Mouse (Mus musculus): ENCODE results near the gene Lsm3. TPM values are rescaled to one million over a fixed set of nuclear protein-coding genes. Genes with fewer than 3 reads are reported as not detected.
A peak's percentile ranks its signal among the peaks of the same experiment; 100 is the strongest.
"Not testable (repeated sequence)": the region's sequence is repeated elsewhere in the genome, so short reads cannot be mapped to it uniquely, and the experiment has no call there.

The Lsm3 gene
- 10 to 100 TPM; 35.6 to 45.9 TPM for total RNA-seq (2021)

- intact Hi-C loops (cut with DNase I), result loop anchor here (1.0 to 5.0 kb wide), 4 partner anchors 42 to 577 kb away; partner anchors contain the start of genes Chchd4, Nr2c2 and Tmem43
Observed at GRCm38 (mm10) chr6:91515545-91516449, at the start of gene Lsm3, which contains the start of gene Xpc. Lsm3 (plus strand) TSS chr6:91515928. Xpc (minus strand) TSS chr6:91515888.

DNA sequence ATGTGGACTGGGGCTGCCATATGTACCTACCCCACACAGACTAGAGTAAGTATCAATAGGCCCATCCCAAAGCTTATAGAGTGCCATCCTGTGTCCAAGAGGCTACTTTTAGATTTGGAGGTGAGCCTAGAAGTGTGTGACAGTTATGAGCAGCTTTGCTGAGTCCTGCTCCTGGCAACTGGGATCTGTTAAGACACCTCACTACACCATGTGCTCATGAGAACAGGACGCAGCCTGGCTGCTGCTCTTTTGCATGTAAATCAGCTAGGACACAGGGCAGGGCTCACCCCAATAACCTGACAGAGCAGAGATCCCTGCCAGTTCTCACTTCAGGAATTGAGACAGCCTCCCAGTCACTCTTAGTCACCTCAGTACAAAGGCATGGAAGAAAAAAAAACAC, 48.6 kb upstream of the Lsm3 start:
- intact Hi-C loops (cut with DNase I), result no loop called here
- DNase-seq (ENCODE audit: low spot score in 2 of 2), result no peak

More at GRCm38 (mm10) chr6:91515545-91516449, at the start of gene Lsm3, which contains the start of gene Xpc:
- peak; percentile 98 to 99 for DNase-seq (ENCODE audit: low spot score in 2 of 2)

DNA sequence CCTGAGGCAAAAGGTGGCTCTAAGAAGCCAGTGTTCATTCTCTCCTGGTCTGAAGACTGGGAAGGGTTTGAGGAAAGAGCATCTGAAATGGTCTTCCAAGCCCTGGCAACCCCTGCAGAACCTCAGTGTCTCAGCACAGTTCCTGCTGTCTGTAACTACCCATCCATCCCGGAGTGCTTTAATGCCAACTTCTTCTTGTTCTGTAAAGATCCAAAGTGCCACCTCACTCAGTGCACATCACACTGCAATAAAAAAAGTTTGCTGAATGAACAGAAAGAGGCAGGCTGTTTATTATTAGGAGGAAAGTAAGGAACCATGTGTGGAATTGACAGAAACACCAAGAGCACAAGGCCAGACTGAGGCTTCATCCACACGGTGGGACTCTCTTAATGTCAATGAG, 45.0 kb upstream of the Lsm3 start:
- no peak for DNase-seq (ENCODE audit: low spot score in 2 of 2)
- intact Hi-C loops (cut with DNase I), result no loop called here

- intact Hi-C loops (cut with DNase I); DNase-seq (ENCODE audit: low spot score in 2 of 2): not testable (repeated sequence)
Observed at GRCm38 (mm10) chr6:91471427-91471826, 44.3 kb upstream of the Lsm3 start.

DNA sequence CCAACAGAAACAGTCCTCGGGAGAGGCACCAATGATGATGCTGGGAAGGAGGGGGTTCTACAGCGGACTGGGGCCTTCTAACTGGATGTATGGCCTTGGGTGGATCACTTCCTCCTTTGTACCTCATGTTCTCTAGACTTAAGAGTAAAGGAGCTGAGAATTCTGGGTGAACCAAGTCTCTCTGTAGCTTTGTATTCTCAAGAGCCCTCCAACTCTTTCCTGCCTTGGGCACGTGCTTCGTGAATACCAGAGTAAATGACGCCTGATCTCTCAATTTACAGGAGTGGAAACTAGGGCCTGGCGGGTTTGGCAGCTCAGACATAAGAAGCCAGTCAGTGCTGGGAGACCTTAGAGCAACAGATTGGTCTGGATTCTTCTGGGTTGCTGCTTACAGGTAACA, 43.4 kb upstream of the Lsm3 start:
- intact Hi-C loops (cut with DNase I), result no loop called here
- no peak for DNase-seq (ENCODE audit: low spot score in 2 of 2)

DNA sequence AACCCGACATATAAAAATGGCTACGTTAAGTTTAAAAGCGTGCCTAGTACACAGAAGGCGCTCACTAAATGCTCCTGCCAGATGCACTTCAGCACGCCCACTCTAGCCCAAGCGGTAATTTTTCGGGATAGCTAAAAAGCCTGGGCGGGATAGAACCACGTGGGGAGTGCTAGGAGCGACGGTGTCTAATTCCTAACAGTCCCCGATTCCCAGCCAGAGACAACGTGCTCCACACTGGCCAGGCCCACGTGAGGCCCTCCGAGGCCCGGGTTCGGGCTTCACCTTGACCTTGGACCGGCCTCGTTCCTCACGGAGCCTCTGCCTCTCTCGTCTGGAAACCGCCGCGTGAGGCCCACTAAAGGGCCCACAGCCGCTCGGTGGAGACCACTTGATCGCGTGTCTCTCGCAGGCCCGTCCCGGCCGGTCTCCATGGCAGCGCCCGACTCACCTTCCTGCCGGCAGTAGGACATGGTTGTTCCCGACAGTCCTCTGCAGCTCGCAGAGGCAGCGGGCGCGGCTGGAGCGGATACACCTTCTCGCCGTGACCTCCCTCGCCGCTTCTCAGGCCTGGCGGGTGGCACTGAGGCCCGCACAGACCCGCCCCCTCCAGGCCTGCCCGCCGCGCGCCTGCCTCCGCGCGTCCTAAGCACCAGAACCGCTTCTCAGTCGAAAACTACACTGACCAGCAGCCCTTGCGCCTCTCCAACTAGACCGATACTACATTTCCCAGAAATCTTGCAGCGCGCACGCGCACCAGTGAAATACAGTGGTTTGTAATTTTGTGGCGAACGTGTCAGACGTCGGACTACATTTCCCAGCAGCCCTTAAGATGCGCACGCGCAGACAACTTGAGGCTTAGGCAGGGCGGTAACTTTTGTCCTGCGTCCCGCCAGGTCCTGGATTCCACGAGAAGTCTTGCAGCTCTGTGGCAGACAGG, 42.6 kb upstream of the Lsm3 start, which contains the start of the genes Chchd4 and Tmem43:
Gene Chchd4 (minus strand): TSS at position 679 of the 937 bp plus-strand sequence.
Gene Tmem43 (plus strand): TSS at position 836 of the 937 bp plus-strand sequence.
- DNase-seq (ENCODE audit: low spot score in 2 of 2), result peak; percentile 99 to 100
- intact Hi-C loops (cut with DNase I), result loop anchor here (1.0 kb wide), 1 partner anchor 42 kb away; the partner anchor contains the start of genes Lsm3 and Xpc

DNA sequence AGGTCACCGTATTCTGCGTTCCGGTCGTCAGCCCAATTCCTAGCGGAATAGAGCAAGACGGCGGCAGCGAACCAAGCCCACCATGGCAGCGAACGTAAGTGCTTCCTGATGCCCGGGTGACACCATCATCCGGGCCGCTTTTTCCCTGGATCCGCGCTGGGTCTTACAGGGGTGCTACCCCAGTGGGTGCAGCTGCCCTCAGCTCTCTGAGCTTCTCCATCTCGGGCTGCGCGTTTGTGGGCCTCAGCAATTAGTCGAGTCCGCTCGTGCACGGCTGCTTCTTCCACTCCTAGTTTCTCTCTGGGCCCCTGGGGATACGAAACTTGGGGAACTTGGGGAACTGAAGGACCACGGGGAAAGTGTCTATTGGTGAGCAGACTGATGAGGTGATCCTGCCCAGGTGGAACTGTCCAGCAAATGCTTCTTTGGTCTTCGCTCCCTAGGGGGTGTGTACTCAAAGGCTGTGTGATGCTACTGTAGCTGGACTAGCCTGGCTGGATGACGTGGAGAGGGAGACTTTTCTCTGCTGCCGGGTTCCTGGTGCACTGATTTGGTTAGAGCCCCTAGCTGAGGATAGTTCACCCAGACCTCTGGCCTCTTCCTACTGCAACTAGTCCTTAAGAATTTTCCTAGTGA, 41.8 kb upstream of the Lsm3 start:
- intact Hi-C loops (cut with DNase I), result loop anchor here (1.0 kb wide), 1 partner anchor 41 kb away; the partner anchor contains the start of genes Lsm3 and Xpc
- no peak for DNase-seq (ENCODE audit: low spot score in 2 of 2)

GRCm38 (mm10) chr6:91474441-91475190, 41.1 kb upstream of the Lsm3 start:
- intact Hi-C loops (cut with DNase I), result no loop called here
- peak in 1 of 2 experiments; percentile 69 for DNase-seq (ENCODE audit: low spot score in 2 of 2)

- DNase-seq (ENCODE audit: low spot score in 2 of 2), result no peak
- intact Hi-C loops (cut with DNase I), result no loop called here
Observed at GRCm38 (mm10) chr6:91476541-91476940, 39.2 kb upstream of the Lsm3 start.

GRCm38 (mm10) chr6:91483371-91483770, 32.4 kb upstream of the Lsm3 start:
- intact Hi-C loops (cut with DNase I), result no loop called here
- no peak for DNase-seq (ENCODE audit: low spot score in 2 of 2)

DNA sequence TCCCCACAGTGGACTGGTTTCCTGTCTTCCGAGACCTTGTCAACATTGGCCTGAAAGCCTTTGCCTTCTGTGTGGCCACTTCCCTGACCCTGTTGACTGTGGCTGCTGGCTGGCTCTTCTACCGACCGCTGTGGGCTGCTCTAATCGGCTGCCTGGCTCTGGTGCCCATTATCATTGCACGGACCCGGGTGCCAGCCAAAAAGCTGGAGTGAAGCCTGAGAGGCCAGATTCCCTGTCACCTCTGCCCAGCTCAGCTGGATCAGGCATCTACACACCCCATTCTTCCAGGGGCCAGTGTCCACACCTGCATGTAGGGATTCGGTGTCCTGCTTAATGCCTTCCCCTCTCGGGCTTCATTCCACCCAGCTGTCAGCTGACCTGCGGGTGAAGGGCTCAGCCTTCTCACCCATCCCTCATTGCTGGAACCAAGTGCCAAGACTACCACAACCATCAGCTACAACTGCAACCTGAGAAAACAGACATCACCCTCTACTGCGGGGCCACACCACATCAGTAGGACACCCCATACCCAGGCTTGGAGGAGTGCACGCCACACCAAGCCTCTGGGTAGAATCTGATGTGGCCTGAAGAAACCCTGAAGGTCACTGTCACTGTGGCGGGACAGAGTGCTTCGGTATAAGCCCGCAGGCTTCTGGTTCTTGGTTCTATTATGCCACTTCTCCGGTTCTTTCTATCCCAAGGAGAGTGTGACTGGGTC, 28.8 kb upstream of the Lsm3 start:
- DNase-seq (ENCODE audit: low spot score in 2 of 2), result no peak
- intact Hi-C loops (cut with DNase I), result no loop called here

GRCm38 (mm10) chr6:91488496-91489212, 27.1 kb upstream of the Lsm3 start:
- peak; percentile 52 to 86 for DNase-seq (ENCODE audit: low spot score in 2 of 2)
- intact Hi-C loops (cut with DNase I), result no loop called here

- intact Hi-C loops (cut with DNase I), result no loop called here
- peak; percentile 46 to 84 for DNase-seq (ENCODE audit: low spot score in 2 of 2)
Observed at GRCm38 (mm10) chr6:91489872-91490271, 25.9 kb upstream of the Lsm3 start.

GRCm38 (mm10) chr6:91491004-91491403, 24.7 kb upstream of the Lsm3 start:
- intact Hi-C loops (cut with DNase I), result no loop called here
- DNase-seq (ENCODE audit: low spot score in 2 of 2), result no peak

DNA sequence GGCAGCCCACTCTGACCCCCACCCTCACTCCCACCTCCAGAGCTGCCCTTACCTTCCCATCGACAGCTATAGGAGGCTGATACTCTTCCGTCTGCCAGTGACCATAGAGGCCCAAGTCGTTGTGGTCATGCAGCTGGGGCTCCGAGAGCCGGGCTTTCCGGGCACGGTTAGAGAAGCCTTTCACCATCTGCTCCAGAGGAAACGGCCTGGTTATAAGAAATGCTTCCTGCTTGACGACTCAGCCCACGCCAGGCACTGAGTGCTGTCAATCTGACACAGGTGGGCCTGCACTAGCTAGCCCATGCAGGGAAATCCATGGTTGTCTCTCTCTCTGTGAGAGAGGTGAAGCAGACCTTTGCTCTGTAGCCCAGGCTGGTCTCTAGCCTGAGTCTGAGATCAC, 22.7 kb upstream of the Lsm3 start:
- intact Hi-C loops (cut with DNase I), result no loop called here
- no peak for DNase-seq (ENCODE audit: low spot score in 2 of 2)

- intact Hi-C loops (cut with DNase I), result no loop called here
- no peak for DNase-seq (ENCODE audit: low spot score in 2 of 2)
Observed at GRCm38 (mm10) chr6:91494526-91494925, 21.2 kb upstream of the Lsm3 start.

DNA sequence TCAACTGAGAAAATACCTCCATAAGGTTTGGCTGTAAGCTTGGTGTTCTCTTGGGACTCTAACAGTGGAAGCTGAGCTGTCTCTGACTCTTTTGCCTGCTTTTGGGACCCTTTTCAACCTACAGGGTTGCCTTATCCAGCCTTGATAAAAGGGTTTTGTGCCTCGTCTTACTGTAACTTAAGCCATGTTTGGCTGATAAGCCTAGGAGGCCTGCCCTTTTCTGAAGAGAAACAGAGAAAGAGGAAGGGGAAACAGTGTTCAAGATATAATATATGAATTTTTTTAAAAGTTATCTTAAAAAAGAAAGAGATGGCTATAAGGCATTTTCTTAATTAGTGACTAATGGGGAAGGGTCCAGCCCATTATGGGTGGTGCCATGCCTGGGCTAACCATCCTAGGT, 12.4 kb upstream of the Lsm3 start:
- intact Hi-C loops (cut with DNase I), result no loop called here
- no peak for DNase-seq (ENCODE audit: low spot score in 2 of 2)

Measured in left cerebral cortex, postnatal 25 days (tissue).